Mouse (Mus musculus) left cerebral cortex, adult 2 months (tissue): ENCODE measurements around the gene Sdc4. TPM values are rescaled to one million over a fixed set of nuclear protein-coding genes. Genes with fewer than 3 reads are reported as not detected.

ENCODE experiments used
- DNase-seq, 2 experiments: peaks; one replicate each; pipeline ENCODE4 v3.0.0; 2021 to 2022; ENCODE audit warnings: low spot score in 2 of 2, mixed read lengths in 1 of 2; ENCODE audit errors: extremely low spot score in 1 of 2
- H3K27ac ChIP-seq: fragments of 200-600 bp; 2 replicates; pipeline ENCODE4 v1.8.1; 2022
- H3K4me3 ChIP-seq: fragments of 200-600 bp; 2 replicates; pipeline ENCODE4 v1.8.1; 2022
- CTCF ChIP-seq: fragments of 200-600 bp; IDR thresholded peaks from 2 replicates; pipeline ENCODE4 v1.8.1; 2022; ENCODE audit warnings: antibody characterized with exemption, mild to moderate bottlenecking, moderate library complexity
- intact Hi-C: fragments of 180-260 bp; cut with DNase I; formaldehyde crosslinking; loops from one replicate; pipeline ENCODE4 v1.15.1; 2025
- total RNA-seq, 2 experiments: library from RNA; stranded (reverse); gene quantifications; 2 replicates each; pipeline ENCODE4 v1.2.3; 2021

The Sdc4 gene
- total RNA-seq, 2 experiments from 2014 or later: 78.7 to 93.2 TPM

GRCm38 (mm10) chr2:164386953-164387352 is 56.7 kb downstream of the Sdc4 start:
- peak; percentile 72 for TF ChIP-seq CTCF
- intact Hi-C loops: loop anchor here (5.0 kb wide), 1 partner anchor 285 kb away; no protein-coding TSS in a partner anchor
- Histone ChIP-seq H3K4me3 (no peak overlapping the region), H3K27ac (no peak overlapping the region)
- peak; percentile 57 to 59 for DNase-seq

GRCm38 (mm10) chr2:164385927-164386763 is 57.5 kb downstream of the Sdc4 start:
- peak in 1 of 2 experiments; percentile 44 for DNase-seq
- Histone ChIP-seq H3K27ac (no peak overlapping the region), H3K4me3 (no peak overlapping the region)
- intact Hi-C loops: loop anchor here (5.0 kb wide), 1 partner anchor 284 kb away; no protein-coding TSS in a partner anchor
- no peak for TF ChIP-seq CTCF

- intact Hi-C loops: no loop called here
- DNase-seq: no peak
- H3K4me3 ChIP-seq: no peak overlapping the region
- no peak overlapping the region for H3K27ac ChIP-seq
- TF ChIP-seq CTCF: no peak
Measured at GRCm38 (mm10) chr2:164383656-164384399, 59.9 kb downstream of the Sdc4 start.

GRCm38 (mm10) chr2:164382971-164383370 is 60.7 kb downstream of the Sdc4 start:
- no peak for TF ChIP-seq CTCF
- DNase-seq: no peak
- Histone ChIP-seq H3K4me3 (no peak overlapping the region), H3K27ac (no peak overlapping the region)
- intact Hi-C loops: no loop called here

- DNase-seq: no peak
- no peak overlapping the region for H3K4me3 ChIP-seq
- peak; percentile 14 for TF ChIP-seq CTCF
- intact Hi-C loops: no loop called here
- H3K27ac ChIP-seq: no peak overlapping the region
Measured at GRCm38 (mm10) chr2:164381726-164382125, 62.0 kb downstream of the Sdc4 start.

GRCm38 (mm10) chr2:164377478-164378426 is 65.9 kb downstream of the Sdc4 start:
- DNase-seq: no peak
- TF ChIP-seq CTCF: no peak
- no peak overlapping the region for H3K27ac ChIP-seq
- intact Hi-C loops: no loop called here
- no peak overlapping the region for H3K4me3 ChIP-seq

Other genes with a start within 250 kb of the Sdc4 start
- gene Wfdc15a, start 243.8 kb downstream of the Sdc4 start, total RNA-seq: not detected
- not detected for gene Wfdc15b, start 222.2 kb downstream of the Sdc4 start, total RNA-seq
- gene Svs2, start 205.4 kb downstream of the Sdc4 start, total RNA-seq: not detected
- not detected for gene Svs3b, start 187.2 kb downstream of the Sdc4 start, total RNA-seq
- not detected for gene Svs4, start 165.4 kb downstream of the Sdc4 start, total RNA-seq
- not detected for gene Svs3a, start 154.6 kb downstream of the Sdc4 start, total RNA-seq
- not detected for gene Svs6, start 127.1 kb downstream of the Sdc4 start, total RNA-seq
- not detected for gene Svs5, start 111.1 kb downstream of the Sdc4 start, total RNA-seq
- gene Slpi, start 54.8 kb downstream of the Sdc4 start, total RNA-seq: not detected
- under 1 TPM; 0.20 to 0.23 TPM for gene Rbpjl, start 40.7 kb downstream of the Sdc4 start, total RNA-seq
- 10 to 100 TPM; 10.4 to 11.0 TPM for gene Matn4, start 38.7 kb downstream of the Sdc4 start, total RNA-seq
- 10 to 100 TPM; 40.8 to 41.3 TPM for gene Sys1, start 13.1 kb upstream of the Sdc4 start, total RNA-seq
- 10 to 100 TPM; 10.2 to 14.1 TPM for gene Gm20458, start 17.1 kb upstream of the Sdc4 start, total RNA-seq
- not detected for gene Trp53tg5, start 29.8 kb upstream of the Sdc4 start, total RNA-seq
- 100 to 1,000 TPM; 102 to 106 TPM for gene Dbndd2, start 42.2 kb upstream of the Sdc4 start, total RNA-seq
- 10 to 100 TPM; 86.3 to 87.0 TPM for gene Pigt, start 53.6 kb upstream of the Sdc4 start, total RNA-seq
- 1 to 10 TPM in 1 of 2 experiments, under 1 TPM in 1; 0.70 to 1.3 TPM for gene Wfdc2, start 118.5 kb upstream of the Sdc4 start, total RNA-seq
- gene Spint3, start 129.6 kb upstream of the Sdc4 start, total RNA-seq: not detected
- gene Wfdc6a, start 141.6 kb upstream of the Sdc4 start, total RNA-seq: not detected
- not detected for gene Eppin, start 149.7 kb upstream of the Sdc4 start, total RNA-seq
- gene Wfdc6b, start 169.6 kb upstream of the Sdc4 start, total RNA-seq: not detected
- not detected for gene Wfdc8, start 169.7 kb upstream of the Sdc4 start, total RNA-seq
- not detected for gene Wfdc16, start 194.9 kb upstream of the Sdc4 start, total RNA-seq
- gene Wfdc10, start 212.2 kb upstream of the Sdc4 start, total RNA-seq: not detected
- gene Wfdc9, start 212.7 kb upstream of the Sdc4 start, total RNA-seq: not detected
- gene Wfdc11, start 230.2 kb upstream of the Sdc4 start, total RNA-seq: not detected
- not detected for gene Wfdc13, start 241.2 kb upstream of the Sdc4 start, total RNA-seq